Mouse (Mus musculus): ENCODE measurements around the gene Hirip3. TPM values are rescaled to one million over a fixed set of nuclear protein-coding genes. Genes with fewer than 3 reads are reported as not detected.
"Not testable (repeated sequence)": the region's sequence is repeated elsewhere in the genome, so short reads cannot be mapped to it uniquely, and the experiment has no call there.

The Hirip3 gene
- polyA plus RNA-seq, 1 experiment = 107 TPM

DNA sequence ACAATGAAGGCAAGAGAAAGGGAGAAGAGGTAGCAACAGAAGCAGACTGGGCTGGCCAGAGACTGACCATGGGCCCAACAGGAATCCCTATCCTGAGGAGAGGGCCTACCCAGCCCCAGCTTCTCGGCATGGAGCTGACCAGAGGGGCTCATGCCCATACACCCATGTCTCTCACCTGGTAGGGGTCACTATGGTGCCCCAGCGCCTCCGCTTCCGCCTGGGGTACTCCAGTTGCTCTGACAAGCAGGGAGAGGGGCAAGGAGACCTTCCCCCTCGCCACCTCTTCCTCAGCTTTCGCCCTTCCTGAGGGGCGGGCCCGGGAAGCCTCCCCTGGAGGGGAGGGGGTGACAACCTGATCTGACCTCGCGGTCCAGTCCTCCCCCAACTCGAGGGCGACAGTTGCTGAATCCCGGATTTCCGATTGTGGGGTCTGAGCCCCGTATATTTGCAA lies 22.0 kb downstream of the Hirip3 start:
- peaks cover 3% of the 10 kb centered on the region; the same call in 1 of the 2 replicates for H3K4me1 ChIP-seq (ENCODE audit: control insufficient read depth, insufficient read depth, low read length)
- H3K27ac ChIP-seq (ENCODE audit: control insufficient read depth, insufficient read depth, low read depth, low read length, poor library complexity) = peak overlapping the region; percentile 4; the same call in 1 of the 2 replicates
- 2% methylated on average over 15 of the region's 15 CpGs for WGBS
- TF ChIP-seq POLR2A (IDR thresholded peaks at IDR 0.05; ENCODE audit: borderline replicate concordance, control insufficient read depth, low read depth, low read length) = no peak
- H3K4me3 ChIP-seq (replicated peaks; ENCODE audit: control insufficient read depth, low read depth, low read length) = peak overlapping the region; percentile 91

- peak within 1 kb of the TSS; percentile 91 for H3K4me3 ChIP-seq (replicated peaks; ENCODE audit: control insufficient read depth, low read depth, low read length)
- H3K4me1 ChIP-seq (ENCODE audit: control insufficient read depth, insufficient read depth, low read length) = peaks cover 3% of the 10 kb centered on the region; the same call in 1 of the 2 replicates
- H3K27ac ChIP-seq (ENCODE audit: control insufficient read depth, insufficient read depth, low read depth, low read length, poor library complexity) = peak within 1 kb of the TSS; percentile 84
- TF ChIP-seq POLR2A (IDR thresholded peaks at IDR 0.05; ENCODE audit: borderline replicate concordance, control insufficient read depth, low read depth, low read length) (peak; percentile 36; the same call in 1 of the 2 replicates), CTCF (IDR thresholded peaks at IDR 0.05; ENCODE audit: control insufficient read depth, insufficient read depth, low read length) (peak; percentile 13; the same call in 1 of the 2 replicates)
- WGBS = under 1% methylated on average over 56 of the region's 56 CpGs
Observed at GRCm38 (mm10) chr7:126884286-126885164, 22.8 kb downstream of the Hirip3 start, which contains the start of gene Taok2. Gene Taok2, minus strand, starts transcription at chr7:126884703.

DNA sequence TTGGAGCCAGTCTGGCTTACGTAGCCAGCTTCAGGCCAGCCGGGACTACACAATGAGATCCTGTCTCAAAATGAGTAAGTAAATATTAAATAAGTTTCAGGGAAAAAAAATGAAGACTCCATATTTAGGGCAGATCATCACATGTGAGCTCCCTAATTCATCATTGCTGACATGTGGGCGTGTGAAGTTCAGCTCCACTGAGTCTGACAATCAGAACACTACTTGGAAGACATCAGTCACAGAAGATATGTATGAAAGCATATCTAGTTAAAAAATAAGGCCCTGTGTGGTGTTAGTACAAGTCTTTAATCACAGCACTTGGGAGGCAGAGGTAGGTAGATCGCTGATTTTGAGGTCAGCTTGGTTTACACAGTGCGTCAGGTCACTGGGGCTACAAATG lies 25.5 kb downstream of the Hirip3 start:
- WGBS = 90% methylated on average over 5 of the region's 5 CpGs
- TF ChIP-seq POLR2A (IDR thresholded peaks at IDR 0.05; ENCODE audit: borderline replicate concordance, control insufficient read depth, low read depth, low read length) = no peak
- no peak for TF ChIP-seq CTCF (IDR thresholded peaks at IDR 0.05; ENCODE audit: control insufficient read depth, insufficient read depth, low read length)
- H3K27ac ChIP-seq (ENCODE audit: control insufficient read depth, insufficient read depth, low read depth, low read length, poor library complexity) = no peak overlapping the region

GRCm38 (mm10) chr7:126888852-126889251 lies 27.1 kb downstream of the Hirip3 start:
- H3K27ac ChIP-seq (ENCODE audit: control insufficient read depth, insufficient read depth, low read depth, low read length, poor library complexity) = no peak overlapping the region
- no peaks in the 10 kb centered on the region for H3K4me1 ChIP-seq (ENCODE audit: control insufficient read depth, insufficient read depth, low read length)
- WGBS = 60% methylated on average over 7 of the region's 7 CpGs
- TF ChIP-seq POLR2A (IDR thresholded peaks at IDR 0.05; ENCODE audit: borderline replicate concordance, control insufficient read depth, low read depth, low read length) (no peak), CTCF (IDR thresholded peaks at IDR 0.05; ENCODE audit: control insufficient read depth, insufficient read depth, low read length) (peak; percentile 53; the same call in 1 of the 2 replicates)
- no peak overlapping the region for H3K4me3 ChIP-seq (replicated peaks; ENCODE audit: control insufficient read depth, low read depth, low read length)

More for the DNA sequence above, 25.5 kb downstream of the Hirip3 start:
- Histone ChIP-seq H3K4me3 (replicated peaks; ENCODE audit: control insufficient read depth, low read depth, low read length) (no peak overlapping the region), H3K4me1 (ENCODE audit: control insufficient read depth, insufficient read depth, low read length) (no peaks in the 10 kb centered on the region; the same call in 1 of the 2 replicates)

GRCm38 (mm10) chr7:126896912-126897311 lies 35.1 kb downstream of the Hirip3 start:
- H3K4me3 ChIP-seq (replicated peaks; ENCODE audit: control insufficient read depth, low read depth, low read length) = no peak overlapping the region

DNA sequence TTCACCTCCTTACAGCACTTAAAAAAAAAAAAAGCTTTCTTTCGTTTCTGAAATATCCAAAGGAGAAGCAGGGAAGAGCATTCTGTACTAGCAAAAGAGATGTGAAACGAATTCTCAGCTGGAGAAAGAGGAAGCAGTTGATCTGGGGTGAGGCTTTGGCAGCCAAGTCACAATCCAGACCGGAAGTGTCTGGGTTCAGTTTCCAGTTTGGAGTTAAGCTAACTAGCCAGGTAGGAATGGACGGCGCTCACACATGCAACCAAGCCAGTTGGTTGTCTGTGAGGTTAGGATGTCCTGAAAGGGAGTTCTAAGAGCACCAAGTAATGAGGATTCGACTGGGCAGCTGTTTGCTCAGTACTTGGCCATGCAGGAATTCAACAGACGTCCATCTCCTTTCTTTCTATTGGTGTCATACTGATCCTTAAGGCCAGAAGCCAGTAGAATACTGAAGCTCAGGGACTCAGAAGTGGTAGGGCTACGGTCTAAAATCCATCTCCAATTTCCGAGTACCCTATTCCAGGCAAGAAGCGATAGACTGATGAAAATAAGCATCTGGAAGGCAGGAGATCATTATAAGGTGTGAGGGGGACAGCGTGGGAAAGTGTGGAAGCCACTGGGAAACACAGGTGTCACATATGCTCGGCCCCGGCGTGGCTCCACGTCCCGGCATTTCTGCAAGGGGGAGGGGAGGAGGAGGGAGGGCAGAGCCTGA lies 35.8 kb downstream of the Hirip3 start:
- Histone ChIP-seq H3K27ac (ENCODE audit: control insufficient read depth, insufficient read depth, low read depth, low read length, poor library complexity) (peak overlapping the region; percentile 82), H3K4me1 (ENCODE audit: control insufficient read depth, insufficient read depth, low read length) (peaks cover 2% of the 10 kb centered on the region; the same call in 1 of the 2 replicates), H3K4me3 (replicated peaks; ENCODE audit: control insufficient read depth, low read depth, low read length) (peak overlapping the region; percentile 84)
- TF ChIP-seq CTCF (IDR thresholded peaks at IDR 0.05; ENCODE audit: control insufficient read depth, insufficient read depth, low read length) (no peak), POLR2A (IDR thresholded peaks at IDR 0.05; ENCODE audit: borderline replicate concordance, control insufficient read depth, low read depth, low read length) (no peak)
- 2% methylated on average over 16 of the region's 16 CpGs for WGBS

More at GRCm38 (mm10) chr7:126896912-126897311, 35.1 kb downstream of the Hirip3 start:
- no peak for TF ChIP-seq CTCF (IDR thresholded peaks at IDR 0.05; ENCODE audit: control insufficient read depth, insufficient read depth, low read length)
- no peak for TF ChIP-seq POLR2A (IDR thresholded peaks at IDR 0.05; ENCODE audit: borderline replicate concordance, control insufficient read depth, low read depth, low read length)
- 63% methylated on average over 5 of the region's 5 CpGs for WGBS
- peaks cover 2% of the 10 kb centered on the region; the same call in 1 of the 2 replicates for H3K4me1 ChIP-seq (ENCODE audit: control insufficient read depth, insufficient read depth, low read length)
- peak overlapping the region; percentile 84 for H3K27ac ChIP-seq (ENCODE audit: control insufficient read depth, insufficient read depth, low read depth, low read length, poor library complexity)

GRCm38 (mm10) chr7:126898102-126898990 lies 36.6 kb downstream of the Hirip3 start:
- H3K27ac ChIP-seq (ENCODE audit: control insufficient read depth, insufficient read depth, low read depth, low read length, poor library complexity) = peak overlapping the region; percentile 82
- H3K4me3 ChIP-seq (replicated peaks; ENCODE audit: control insufficient read depth, low read depth, low read length) = peak overlapping the region; percentile 84
- 13% methylated on average over 37 of the region's 37 CpGs for WGBS
- H3K4me1 ChIP-seq (ENCODE audit: control insufficient read depth, insufficient read depth, low read length) = peaks cover 2% of the 10 kb centered on the region; the same call in 1 of the 2 replicates
- peak; percentile 95 for TF ChIP-seq POLR2A (IDR thresholded peaks at IDR 0.05; ENCODE audit: borderline replicate concordance, control insufficient read depth, low read depth, low read length)
- no peak for TF ChIP-seq CTCF (IDR thresholded peaks at IDR 0.05; ENCODE audit: control insufficient read depth, insufficient read depth, low read length)

- 83% methylated on average over 7 of the region's 9 CpGs for WGBS
- H3K4me3 ChIP-seq (replicated peaks; ENCODE audit: control insufficient read depth, low read depth, low read length) = not testable (repeated sequence)
Observed at GRCm38 (mm10) chr7:126899781-126900180, 38.0 kb downstream of the Hirip3 start.

More at GRCm38 (mm10) chr7:126899781-126900180, 38.0 kb downstream of the Hirip3 start:
- H3K4me1 ChIP-seq (ENCODE audit: control insufficient read depth, insufficient read depth, low read length); H3K27ac ChIP-seq (ENCODE audit: control insufficient read depth, insufficient read depth, low read depth, low read length, poor library complexity): not testable (repeated sequence)
